In genomic region chr5:104728399-104728798, GRCm38 (mm10) we compare ENCODE assay signal across 27 mouse cellular contexts.
"Had no signal": no experiment of that assay in that cellular context is flagged by ENCODE, and none has a peak within 500 bp of the region (broad histone marks: within the 10 kb centered on the region; RNA-seq: fewer than 3 reads in every experiment).

No protein-coding gene starts in this region.

- H3K4me2 ChIP-seq: heart, embryonic 12.5 days; hindbrain, embryonic 12.5 days; hindbrain, embryonic 14.5 days; intestine, embryonic 15.5 days; limb, embryonic 12.5 days; liver, embryonic 11.5 days; liver, embryonic 13.5 days; liver, embryonic 15.5 days had no signal

- H3K36me3 ChIP-seq: heart, embryonic 10.5 days; heart, embryonic 12.5 days; hindbrain, embryonic 10.5 days; hindbrain, embryonic 12.5 days; intestine, embryonic 15.5 days; limb, embryonic 10.5 days; limb, embryonic 12.5 days; liver, embryonic 13.5 days; liver, embryonic 15.5 days had no signal

- H3K9ac ChIP-seq: heart, embryonic 12.5 days; hindbrain, embryonic 12.5 days; hindbrain, embryonic 14.5 days; intestine, embryonic 15.5 days; limb, embryonic 12.5 days; liver, embryonic 13.5 days; liver, embryonic 15.5 days had no signal

- ATAC-seq: hindbrain, embryonic 16.5 days; inflammation-experienced regulatory T-cells, adult 6 months; intestine, embryonic 15.5 days; intestine, postnatal 0 days had no signal

- H3K27ac ChIP-seq: heart, embryonic 10.5 days; hindbrain, embryonic 10.5 days; hindbrain, embryonic 12.5 days; hindbrain, embryonic 14.5 days; intestine, embryonic 15.5 days; layer of hippocampus, adult 2 months; left cerebral cortex, adult 2 months; limb, embryonic 10.5 days; limb, embryonic 12.5 days; liver, embryonic 13.5 days; liver, embryonic 15.5 days had no signal

- H3K9me3 ChIP-seq: intestine, embryonic 15.5 days; limb, embryonic 10.5 days; liver, embryonic 15.5 days had no signal

- DNase-seq: gastrocnemius, postnatal 14 days; gastrocnemius, postnatal 36 days; heart, adult 11 months; heart, postnatal 10 days; heart, postnatal 4 days; kidney, adult 18-20 months; kidney, adult 8-10 months; kidney, postnatal 10 days; kidney, postnatal 25 days; kidney, postnatal 4 days; liver; liver, embryonic 13.5 days had no signal

- H3K27me3 ChIP-seq: heart, embryonic 12.5 days; hindbrain, embryonic 12.5 days; intestine, embryonic 15.5 days; limb, embryonic 12.5 days; liver, embryonic 13.5 days; liver, embryonic 15.5 days had no signal

- H3K4me1 ChIP-seq: heart, embryonic 10.5 days; heart, embryonic 12.5 days; hindbrain, embryonic 10.5 days; hindbrain, embryonic 12.5 days; intestine, embryonic 15.5 days; limb, embryonic 10.5 days; limb, embryonic 12.5 days; liver, embryonic 13.5 days; liver, embryonic 15.5 days had no signal

- H3K4me3 ChIP-seq: heart, embryonic 10.5 days; heart, embryonic 12.5 days; hindbrain, embryonic 10.5 days; hindbrain, embryonic 12.5 days; intestine, embryonic 15.5 days; layer of hippocampus, adult 2 months; left cerebral cortex, adult 2 months; limb, embryonic 10.5 days; limb, embryonic 12.5 days; liver, embryonic 13.5 days; liver, embryonic 15.5 days had no signal
